Mouse (Mus musculus): Measurements from ENCODE around the gene Klhl26.

DNA sequence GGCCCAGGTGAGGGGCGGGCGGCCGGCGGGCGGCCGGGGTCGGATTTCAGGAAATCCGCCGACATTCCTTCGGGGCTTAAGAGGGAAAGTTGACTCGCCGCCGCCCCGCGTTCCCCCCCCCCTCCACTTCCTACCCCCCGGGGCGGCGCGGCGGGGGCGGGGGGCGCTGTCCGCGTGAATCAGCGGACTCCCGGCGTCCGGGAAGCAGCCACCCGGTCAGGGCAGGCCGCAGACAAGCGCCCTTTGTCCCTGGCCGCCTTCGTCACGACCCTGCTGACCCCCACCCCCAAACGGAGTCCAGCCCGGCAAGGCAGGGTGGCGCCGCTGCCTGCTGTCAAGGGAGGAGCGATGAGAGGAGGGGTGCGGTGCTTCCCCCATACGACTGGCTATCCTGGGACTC lies 12.8 kb upstream of the Klhl26 start:
- TF ChIP-seq CTCF (conservative IDR thresholded peaks at IDR 0.05; ENCODE audit: low read length) (no peak), POU5F1 (IDR thresholded peaks at IDR 0.05; ENCODE audit: borderline replicate concordance, low read length) (no peak)
